Mouse (Mus musculus): ENCODE measurements around the gene Ocel1. TPM values are rescaled to one million over a fixed set of nuclear protein-coding genes. Genes with fewer than 3 reads are reported as not detected.

The Ocel1 gene
- polyA plus RNA-seq, 1 experiment = 10.1 TPM

DNA sequence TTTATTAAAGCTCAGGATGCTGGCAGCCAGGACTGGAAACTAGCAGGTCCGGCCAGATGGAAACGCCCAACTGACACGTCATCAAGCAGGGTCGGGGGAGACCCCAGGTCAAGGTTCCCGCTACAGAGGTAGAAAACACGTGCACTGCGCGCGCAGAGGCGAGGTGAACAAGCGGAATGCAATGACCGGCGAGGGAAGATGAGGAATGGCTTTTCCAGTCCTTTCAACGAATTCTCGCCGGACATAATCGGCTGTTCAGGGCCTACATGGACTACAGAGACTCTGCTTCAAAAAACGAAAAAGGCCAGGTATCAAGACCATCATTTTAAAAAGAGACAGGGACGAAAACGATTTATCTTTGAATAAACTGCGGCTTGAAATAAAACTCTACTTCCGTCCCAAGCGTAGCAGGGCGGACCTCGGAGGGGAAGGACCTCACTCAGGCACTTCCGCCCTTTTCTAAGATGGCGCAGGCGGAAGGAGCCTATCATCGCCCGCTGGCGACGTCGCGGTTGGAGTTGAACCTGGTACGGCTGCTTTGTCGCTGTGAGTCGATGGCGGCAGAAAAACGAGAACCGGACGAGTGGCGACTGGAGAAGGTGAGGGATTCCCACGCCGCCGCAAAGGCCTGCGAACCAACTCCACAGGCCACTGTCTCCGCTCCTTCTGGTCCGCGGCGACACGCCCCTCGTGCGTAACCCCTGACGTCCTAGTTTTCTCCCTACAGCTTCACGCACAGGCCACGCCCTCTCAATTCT lies 4.1 kb upstream of the Ocel1 start, which contains the start of gene Use1:
Use1 (plus strand) TSS at position 78 of the 758 bp plus-strand sequence.
- Histone ChIP-seq H3K27ac (ENCODE audit: control insufficient read depth, insufficient read depth, low read depth, low read length, poor library complexity) (peak within 1 kb of the TSS; percentile 91), H3K4me3 (replicated peaks; ENCODE audit: control insufficient read depth, low read depth, low read length) (peak within 1 kb of the TSS; percentile 80), H3K4me1 (ENCODE audit: control insufficient read depth, insufficient read depth, low read length) (peaks cover 2% of the 10 kb centered on the region; the same call in 1 of the 2 replicates)
- under 1% methylated on average over 56 of the region's 56 CpGs for WGBS
- peak; percentile 73; the same call in 1 of the 2 replicates for TF ChIP-seq POLR2A (IDR thresholded peaks at IDR 0.05; ENCODE audit: borderline replicate concordance, control insufficient read depth, low read depth, low read length)
- no peak for TF ChIP-seq CTCF (IDR thresholded peaks at IDR 0.05; ENCODE audit: control insufficient read depth, insufficient read depth, low read length)

DNA sequence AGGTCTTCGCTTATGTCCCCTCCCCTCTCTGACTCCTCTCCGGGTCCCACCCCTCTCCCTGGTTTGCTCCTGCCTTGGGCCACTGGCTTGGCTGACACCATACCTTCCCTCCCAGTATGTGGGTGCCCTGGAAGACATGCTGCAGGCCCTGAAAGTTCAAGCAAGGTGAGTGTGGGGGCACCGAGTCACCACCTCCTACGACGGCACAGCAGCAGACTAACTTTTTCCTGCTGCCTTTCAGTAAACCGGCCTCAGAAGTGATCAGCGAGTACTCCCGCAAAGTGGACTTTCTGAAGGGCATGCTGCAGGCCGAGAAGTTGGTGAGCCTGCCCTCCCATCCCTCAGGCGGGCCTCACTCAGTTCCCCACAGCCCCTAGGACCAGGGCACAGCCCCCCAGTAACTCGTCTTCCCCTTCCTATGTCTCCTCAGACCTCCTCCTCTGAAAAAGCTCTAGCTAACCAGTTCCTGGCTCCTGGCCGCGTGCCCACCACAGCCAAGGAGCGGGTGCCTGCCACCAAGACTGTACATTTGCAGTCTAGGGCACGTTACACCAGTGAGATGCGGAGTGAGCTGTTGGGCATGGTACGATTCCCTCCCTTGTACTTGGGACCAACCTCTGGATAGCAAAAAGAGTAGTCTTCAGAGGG lies 3.4 kb upstream of the Ocel1 start:
- peak overlapping the region; percentile 80 for H3K4me3 ChIP-seq (replicated peaks; ENCODE audit: control insufficient read depth, low read depth, low read length)
- WGBS = 21% methylated on average over 17 of the region's 17 CpGs
- no peak for TF ChIP-seq CTCF (IDR thresholded peaks at IDR 0.05; ENCODE audit: control insufficient read depth, insufficient read depth, low read length)
- TF ChIP-seq POLR2A (IDR thresholded peaks at IDR 0.05; ENCODE audit: borderline replicate concordance, control insufficient read depth, low read depth, low read length) = no peak
- H3K4me1 ChIP-seq (ENCODE audit: control insufficient read depth, insufficient read depth, low read length) = peaks cover 2% of the 10 kb centered on the region; the same call in 1 of the 2 replicates
- H3K27ac ChIP-seq (ENCODE audit: control insufficient read depth, insufficient read depth, low read depth, low read length, poor library complexity) = peak overlapping the region; percentile 91

DNA sequence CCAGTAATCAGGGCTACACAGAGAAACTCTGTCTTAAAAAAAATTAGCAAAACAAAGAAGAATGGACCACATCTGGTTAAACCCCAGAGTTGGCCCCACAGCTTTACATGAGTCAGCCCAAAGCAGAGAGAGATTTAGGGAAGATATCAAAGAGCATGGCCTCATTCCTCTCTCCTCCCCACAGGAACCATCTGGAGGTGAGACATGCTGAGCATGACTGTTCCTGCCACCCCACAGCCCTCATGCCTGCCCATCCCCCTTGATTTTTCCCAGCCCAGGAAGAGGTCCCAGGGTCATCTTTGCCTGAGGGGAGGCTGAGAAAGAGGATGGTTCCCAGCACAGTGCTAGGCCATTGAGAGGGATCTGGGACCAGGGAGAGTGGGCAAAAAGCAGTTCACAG lies 2.7 kb upstream of the Ocel1 start:
- no peak overlapping the region for H3K4me3 ChIP-seq (replicated peaks; ENCODE audit: control insufficient read depth, low read depth, low read length)
- no peak overlapping the region for H3K27ac ChIP-seq (ENCODE audit: control insufficient read depth, insufficient read depth, low read depth, low read length, poor library complexity)
- H3K4me1 ChIP-seq (ENCODE audit: control insufficient read depth, insufficient read depth, low read length) = peaks cover 2% of the 10 kb centered on the region; the same call in 1 of the 2 replicates
- TF ChIP-seq POLR2A (IDR thresholded peaks at IDR 0.05; ENCODE audit: borderline replicate concordance, control insufficient read depth, low read depth, low read length) (no peak), CTCF (IDR thresholded peaks at IDR 0.05; ENCODE audit: control insufficient read depth, insufficient read depth, low read length) (no peak)

DNA sequence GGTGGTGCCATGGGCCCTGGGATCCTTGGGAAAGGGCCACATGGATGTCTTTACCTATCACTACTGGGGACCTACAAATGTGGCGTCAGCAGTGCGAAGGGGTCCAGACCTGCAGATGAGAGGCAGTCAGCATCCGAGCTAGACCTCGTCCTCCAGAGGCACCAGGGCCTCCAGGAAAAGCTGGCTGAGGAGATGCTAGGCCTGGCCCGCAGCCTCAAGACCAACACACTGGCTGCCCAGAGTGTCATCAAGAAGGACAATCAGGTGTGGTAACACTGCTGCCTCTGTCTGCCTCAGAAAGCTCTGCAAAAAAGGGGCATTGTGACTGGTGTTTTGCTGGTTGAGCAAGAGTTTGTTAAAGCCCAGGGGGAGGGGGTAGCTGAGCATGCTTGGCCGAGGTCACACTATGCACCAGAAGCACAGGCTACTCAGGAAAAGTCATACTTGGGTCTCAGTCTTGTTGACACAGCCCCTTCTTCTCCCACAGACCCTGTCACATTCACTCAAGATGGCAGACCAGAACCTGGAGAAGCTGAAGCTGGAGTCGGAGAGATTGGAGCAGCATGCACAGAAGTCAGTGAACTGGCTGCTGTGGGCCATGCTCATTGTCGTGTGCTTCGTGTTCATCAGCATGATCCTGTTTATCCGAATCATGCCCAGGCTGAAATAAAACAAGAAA lies 1.9 kb upstream of the Ocel1 start:
- WGBS = 89% methylated on average over 10 of the region's 10 CpGs
- Histone ChIP-seq H3K4me1 (ENCODE audit: control insufficient read depth, insufficient read depth, low read length) (peaks cover 2% of the 10 kb centered on the region; the same call in 1 of the 2 replicates), H3K27ac (ENCODE audit: control insufficient read depth, insufficient read depth, low read depth, low read length, poor library complexity) (no peak overlapping the region), H3K4me3 (replicated peaks; ENCODE audit: control insufficient read depth, low read depth, low read length) (no peak overlapping the region)
- no peak for TF ChIP-seq CTCF (IDR thresholded peaks at IDR 0.05; ENCODE audit: control insufficient read depth, insufficient read depth, low read length)
- no peak for TF ChIP-seq POLR2A (IDR thresholded peaks at IDR 0.05; ENCODE audit: borderline replicate concordance, control insufficient read depth, low read depth, low read length)

DNA sequence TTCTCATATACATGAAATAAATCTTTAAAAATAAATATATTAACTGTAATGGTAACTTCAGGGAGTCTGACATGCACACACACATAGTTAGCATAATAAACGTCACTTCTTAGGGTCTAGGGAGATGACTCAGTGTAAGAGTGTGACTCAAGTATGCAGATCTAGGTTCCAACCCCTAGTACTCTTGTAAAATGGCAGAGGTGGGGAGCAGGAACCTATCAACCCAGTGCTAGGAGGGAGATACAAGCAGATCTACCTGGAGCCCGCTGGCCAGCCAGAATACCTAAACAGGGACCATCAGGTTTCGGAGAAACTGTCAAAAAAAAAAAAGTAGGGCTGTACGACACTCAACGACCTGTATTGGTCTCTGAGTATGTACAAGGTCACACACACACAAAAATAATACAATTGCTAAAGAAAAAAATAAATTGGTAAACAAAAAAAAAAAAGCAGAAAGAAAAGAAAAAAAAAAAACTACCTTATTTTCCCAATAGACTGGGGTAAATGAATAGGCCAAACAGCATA lies 325 bp upstream of the Ocel1 start:
- H3K4me1 ChIP-seq (ENCODE audit: control insufficient read depth, insufficient read depth, low read length) = peaks cover 2% of the 10 kb centered on the region; the same call in 1 of the 2 replicates
- H3K27ac ChIP-seq (ENCODE audit: control insufficient read depth, insufficient read depth, low read depth, low read length, poor library complexity) = peak overlapping the region; percentile 95
- WGBS = 15% methylated on average over 5 of the region's 5 CpGs
- TF ChIP-seq CTCF (IDR thresholded peaks at IDR 0.05; ENCODE audit: control insufficient read depth, insufficient read depth, low read length) = no peak
- TF ChIP-seq POLR2A (IDR thresholded peaks at IDR 0.05; ENCODE audit: borderline replicate concordance, control insufficient read depth, low read depth, low read length) = no peak
- peak overlapping the region; percentile 14 for H3K4me3 ChIP-seq (replicated peaks; ENCODE audit: control insufficient read depth, low read depth, low read length)

DNA sequence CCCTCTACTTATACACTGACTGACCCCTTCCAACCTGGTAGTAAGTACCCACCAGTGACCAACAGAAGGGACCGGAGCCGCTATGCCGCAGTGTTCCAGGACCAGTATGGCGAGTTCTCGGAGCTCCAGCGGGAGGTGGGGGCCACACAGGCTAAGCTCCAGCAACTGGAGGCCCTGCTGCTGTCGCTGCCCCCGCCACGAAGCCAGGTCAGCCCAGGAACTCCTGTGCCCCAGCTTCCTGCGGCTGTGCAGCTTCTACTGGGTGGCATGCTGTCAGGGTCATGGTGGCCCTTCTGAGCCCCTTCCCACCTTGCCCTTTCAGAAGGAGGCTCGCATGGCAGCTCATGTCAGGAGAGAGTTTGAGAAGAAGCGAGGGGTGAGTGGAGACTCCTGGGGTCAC lies 1.3 kb downstream of the Ocel1 start:
- TF ChIP-seq CTCF (IDR thresholded peaks at IDR 0.05; ENCODE audit: control insufficient read depth, insufficient read depth, low read length) (no peak), POLR2A (IDR thresholded peaks at IDR 0.05; ENCODE audit: borderline replicate concordance, control insufficient read depth, low read depth, low read length) (no peak)
- H3K4me1 ChIP-seq (ENCODE audit: control insufficient read depth, insufficient read depth, low read length) = peaks cover 3% of the 10 kb centered on the region; the same call in 1 of the 2 replicates
- H3K27ac ChIP-seq (ENCODE audit: control insufficient read depth, insufficient read depth, low read depth, low read length, poor library complexity) = no peak overlapping the region
- no peak overlapping the region for H3K4me3 ChIP-seq (replicated peaks; ENCODE audit: control insufficient read depth, low read depth, low read length)
- WGBS = 88% methylated on average over 12 of the region's 12 CpGs

DNA sequence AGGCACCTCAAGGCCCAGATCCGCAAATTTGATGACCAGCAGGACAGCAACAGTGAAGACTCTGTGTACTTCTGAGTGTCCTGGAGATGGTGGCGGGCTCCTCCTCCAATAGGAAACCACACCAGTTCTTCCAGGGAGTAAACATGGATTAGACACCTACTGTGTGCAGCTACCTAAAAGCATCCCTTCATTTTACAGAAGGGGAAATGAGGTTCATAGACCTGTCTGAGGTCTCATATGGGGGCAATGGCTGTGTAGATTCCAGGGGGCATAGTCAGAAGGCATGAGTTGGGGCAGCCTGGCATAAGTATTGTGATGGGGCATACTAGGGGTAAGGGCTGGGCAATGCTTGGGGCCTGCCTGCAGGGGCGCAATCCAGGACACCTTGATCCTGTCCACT lies 1.9 kb downstream of the Ocel1 start:
- WGBS = 82% methylated on average over 3 of the region's 3 CpGs
- Histone ChIP-seq H3K4me3 (replicated peaks; ENCODE audit: control insufficient read depth, low read depth, low read length) (no peak overlapping the region), H3K27ac (ENCODE audit: control insufficient read depth, insufficient read depth, low read depth, low read length, poor library complexity) (no peak overlapping the region), H3K4me1 (ENCODE audit: control insufficient read depth, insufficient read depth, low read length) (peaks cover 1% of the 10 kb centered on the region; the same call in 1 of the 2 replicates)
- TF ChIP-seq CTCF (IDR thresholded peaks at IDR 0.05; ENCODE audit: control insufficient read depth, insufficient read depth, low read length) = no peak
- no peak for TF ChIP-seq POLR2A (IDR thresholded peaks at IDR 0.05; ENCODE audit: borderline replicate concordance, control insufficient read depth, low read depth, low read length)

Measured in bone marrow, adult 2 months (tissue).